ENCODE assay signal across 9 mouse cellular contexts in genomic region chr9:25173171-25173570, GRCm38 (mm10). TPM values are rescaled to one million over a fixed set of nuclear protein-coding genes. Genes with fewer than 3 reads are reported as not detected.
DNase-seq lines count a peak whose midpoint lies in the region; ATAC-seq and TF ChIP-seq lines count a peak whose summit lies in the region.
"Had no signal": no experiment of that assay in that cellular context is flagged by ENCODE, and none has a peak within 500 bp of the region (broad histone marks: within the 10 kb centered on the region; RNA-seq: fewer than 3 reads in every experiment).

No protein-coding gene starts in this region.

- TF ChIP-seq POLR2A in heart, adult 2 months (IDR thresholded peaks at IDR 0.05; ENCODE audit: insufficient read depth, low read depth, low read length): no peak

- H3K4me2 ChIP-seq in liver, embryonic 12.5 days: peak overlapping the region; percentile 27
- H3K4me2 ChIP-seq in stomach, embryonic 14.5 days (replicated peaks; ENCODE audit: low read depth, low read length): no peak overlapping the region
- H3K4me2 ChIP-seq: limb, embryonic 15.5 days had no signal

- peak; percentile 71; the same call in 1 of the 2 replicates for TF ChIP-seq EP300 in heart, adult 2 months (IDR thresholded peaks at IDR 0.05; ENCODE audit: insufficient read depth, low read depth, low read length)

- no peak overlapping the region for H3K9ac ChIP-seq in heart, adult 2 months (ENCODE audit: low read depth, low read length)
- H3K9ac ChIP-seq in liver, embryonic 12.5 days: no peak overlapping the region
- H3K9ac ChIP-seq in stomach, embryonic 14.5 days (replicated peaks; ENCODE audit: low read depth, low read length): no peak overlapping the region
- H3K9ac ChIP-seq: limb, embryonic 15.5 days had no signal

- H3K4me3 ChIP-seq in heart, adult 2 months: no peak overlapping the region
- no peak overlapping the region for H3K4me3 ChIP-seq in liver, embryonic 12.5 days
- H3K4me3 ChIP-seq in stomach, embryonic 14.5 days (ENCODE audit: low read depth, low read length): no peak overlapping the region
- H3K4me3 ChIP-seq: limb, embryonic 15.5 days had no signal

- peaks cover 27% of the 10 kb centered on the region for H3K36me3 ChIP-seq in heart, adult 2 months (ENCODE audit: control insufficient read depth, insufficient read depth, low read length)
- H3K36me3 ChIP-seq in liver, embryonic 12.5 days: no peaks in the 10 kb centered on the region
- no peaks in the 10 kb centered on the region for H3K36me3 ChIP-seq in stomach, embryonic 14.5 days (ENCODE audit: control insufficient read depth, insufficient read depth, low read length)
- H3K36me3 ChIP-seq: limb, embryonic 15.5 days had no signal

- H3K9me3 ChIP-seq in liver, embryonic 12.5 days (replicated peaks): no peaks in the 10 kb centered on the region
- no peaks in the 10 kb centered on the region for H3K9me3 ChIP-seq in stomach, embryonic 14.5 days (ENCODE audit: control insufficient read depth, low read depth, low read length)
- H3K9me3 ChIP-seq: limb, embryonic 15.5 days had no signal

- H3K27ac ChIP-seq in heart, adult 2 months: peak overlapping the region; percentile 80
- peak overlapping the region; percentile 48; the same call in 1 of the 2 replicates for H3K27ac ChIP-seq in liver, embryonic 12.5 days
- H3K27ac ChIP-seq in stomach, embryonic 14.5 days (ENCODE audit: low read length): no peak overlapping the region
- H3K27ac ChIP-seq: limb, embryonic 15.5 days had no signal

- intact Hi-C loops in heart, adult 2 months (cut with DNase I): no loop called here

- peak; percentile 88 for ATAC-seq in liver, embryonic 12.5 days
- peak; percentile 44; the same call in 1 of the 2 replicates for ATAC-seq in stomach, embryonic 14.5 days (ENCODE audit: insufficient number of reproducible peaks, insufficient read depth, low FRiP score, low read depth)

- WGBS in heart, adult 2 months: 30% methylated on average over 4 of the region's 4 CpGs
- 4% methylated on average over 4 of the region's 4 CpGs for WGBS in liver, embryonic 12.5 days (ENCODE audit: insufficient replicate concordance)
- 39% methylated on average over 4 of the region's 4 CpGs for WGBS in stomach, embryonic 14.5 days

- no peak for TF ChIP-seq CTCF in heart, adult 2 months (IDR thresholded peaks at IDR 0.05)

- peak; percentile 51 for DNase-seq in ovary, adult 18-20 months (ENCODE audit: low spot score)
- no peak for DNase-seq in ovary, postnatal 10 days (ENCODE audit: low spot score)
- DNase-seq in heart, adult 2 months: peak; percentile 61 to 81
- no peak for DNase-seq in retina, embryonic 14.5 days (ENCODE audit: low spot score)
- no peak for DNase-seq in MN1 (ENCODE audit: low spot score)
- no peak for DNase-seq in thymus, postnatal 25 days

- no peaks in the 10 kb centered on the region for H3K79me2 ChIP-seq in heart, adult 2 months (replicated peaks; ENCODE audit: control insufficient read depth, insufficient read depth, low read length)

- H3K27me3 ChIP-seq in heart, adult 2 months (ENCODE audit: control insufficient read depth, insufficient read depth, low read length): no peaks in the 10 kb centered on the region
- H3K27me3 ChIP-seq in liver, embryonic 12.5 days (replicated peaks): no peaks in the 10 kb centered on the region
- H3K27me3 ChIP-seq in stomach, embryonic 14.5 days (ENCODE audit: control insufficient read depth, insufficient read depth, low read length): no peaks in the 10 kb centered on the region
- H3K27me3 ChIP-seq: limb, embryonic 15.5 days had no signal

- H3K4me1 ChIP-seq in heart, adult 2 months (ENCODE audit: control insufficient read depth, insufficient read depth, low read length): peaks cover 20% of the 10 kb centered on the region
- peaks cover 15% of the 10 kb centered on the region for H3K4me1 ChIP-seq in liver, embryonic 12.5 days
- H3K4me1 ChIP-seq in stomach, embryonic 14.5 days (ENCODE audit: control insufficient read depth, insufficient read depth, low read length): peaks cover 8% of the 10 kb centered on the region; the same call in 1 of the 2 replicates

RNA-seq across cellular contexts. Expression of gene Herpud2, which starts 21.6 kb away (rescaled TPM):
- total RNA-seq in heart, adult 2 months (2021): 10 to 100 TPM; 34.6 to 38.9 TPM
- 24.9 and 27.1 TPM in 2 replicates for polyA plus RNA-seq in heart, adult 2 months (2012; rRNA removed)
- 24.7 and 24.9 TPM in 2 replicates for polyA plus RNA-seq in liver, embryonic 12.5 days (2016; fragmentation: Nextera tagmentation; extraction: Ambion mirVana)
- 32.4 and 34.2 TPM in 2 replicates for polyA plus RNA-seq in stomach, embryonic 14.5 days (2014; fragmentation: Nextera tagmentation; extraction: Ambion mirVana)

Comparison
In these comparisons a context has a peak if more than half of its experiments do, and no peak if none do; other contexts are left out.
1. DNase-seq: peak in ovary, adult 18-20 months (single experiment) and heart, adult 2 months (2 of 2); none in ovary, postnatal 10 days (single experiment), retina, embryonic 14.5 days (single experiment), MN1 (single experiment) and thymus, postnatal 25 days (single experiment).